Mouse (Mus musculus) forebrain, postnatal 0 days (tissue): Measurements from ENCODE around the gene Pitpnc1. TPM values are rescaled to one million over a fixed set of nuclear protein-coding genes. Genes with fewer than 3 reads are reported as not detected.

Experiments used
- ATAC-seq: fragments of 200-750 bp; cut with Nextera tagmentation; 2 replicates; pipeline ENCODE4 v1.8.0; 2017; ENCODE audit warnings: mild to moderate bottlenecking, moderate library complexity
- DNase-seq: peaks from one replicate; pipeline ENCODE4 v3.0.0-alpha.2; 2015
- H3K27ac ChIP-seq: fragments of 300-500 bp; sonication (generic); 2 replicates; pipeline ENCODE4 v1.5.1; 2014; ENCODE audit warnings: low read depth, mild to moderate bottlenecking, antibody characterized with exemption, low read length, moderate library complexity, mixed read lengths
- H3K27me3 ChIP-seq: fragments of 300-500 bp; sonication (generic); 2 replicates; pipeline ENCODE4 v1.6.1; 2014; ENCODE audit warnings: mild to moderate bottlenecking, low read length, mixed read lengths; ENCODE audit not compliant: insufficient read depth
- H3K36me3 ChIP-seq: fragments of 300-500 bp; sonication (generic); 2 replicates; pipeline ENCODE4 v1.6.1; 2014; ENCODE audit warnings: mild to moderate bottlenecking, moderate library complexity; ENCODE audit not compliant: insufficient read depth
- H3K4me1 ChIP-seq: fragments of 300-500 bp; sonication (generic); 2 replicates; pipeline ENCODE4 v1.6.1; 2014; ENCODE audit warnings: antibody characterized with exemption; ENCODE audit not compliant: insufficient read depth
- H3K4me2 ChIP-seq: fragments of 300-500 bp; sonication (generic); 2 replicates; pipeline ENCODE4 v1.6.1; 2014; ENCODE audit warnings: low read depth, mild to moderate bottlenecking, moderate library complexity
- H3K4me3 ChIP-seq: fragments of 300-500 bp; sonication (generic); 2 replicates; pipeline ENCODE4 v1.5.1; 2014; ENCODE audit warnings: low read depth, low read length, mixed read lengths
- H3K9ac ChIP-seq: fragments of 300-500 bp; sonication (generic); 2 replicates; pipeline ENCODE4 v1.6.1; 2014; ENCODE audit warnings: mild to moderate bottlenecking
- H3K9me3 ChIP-seq: fragments of 300-500 bp; sonication (generic); 2 replicates; pipeline ENCODE4 v1.6.1; 2016; ENCODE audit warnings: low read length
- CTCF ChIP-seq: sonication (generic); IDR thresholded peaks from 2 replicates; pipeline ENCODE4 v1.5.1; 2016; ENCODE audit warnings: antibody characterized with exemption, control low read depth, low read depth
- WGBS: fragments of 180-500 bp; shearing (Covaris S2); extraction: QIAGEN DNeasy Blood & Tissue Kit; methylation state at CpG from one replicate; pipeline ENCODE4 v1.1.7; 2014; 5-methylcytosine and 5-hydroxymethylcytosine counted together
- polyA plus RNA-seq: library from polyadenylated mRNA; unstranded; fragments of >200 nt; fragmentation: Nextera tagmentation; extraction: Ambion mirVana; gene quantifications from 2 replicates; pipeline ENCODE4 v1.2.1, GENCODE M21; 2015
- total RNA-seq: library from RNA; depleted of rRNA; stranded (reverse); fragments of >200 nt; gene quantifications from 2 replicates; pipeline ENCODE4 v1.2.3, GENCODE M21; 2014

The Pitpnc1 gene
- total and polyA plus RNA-seq, 2 experiments from 2014 or later = 47.6 to 49.1 TPM

- H3K4me2 ChIP-seq = no peak overlapping the region
- DNase-seq = peak; percentile 52
- H3K36me3 ChIP-seq = no peaks in the 10 kb centered on the region
- H3K9ac ChIP-seq = no peak overlapping the region
- 60% methylated on average over 12 of the region's 12 CpGs for WGBS
- ATAC-seq = no peak
- H3K4me1 ChIP-seq = peaks cover 15% of the 10 kb centered on the region
- H3K9me3 ChIP-seq = no peaks in the 10 kb centered on the region
- H3K4me3 ChIP-seq = no peak overlapping the region
- no peaks in the 10 kb centered on the region for H3K27me3 ChIP-seq
- TF ChIP-seq CTCF = no peak
- H3K27ac ChIP-seq = no peak overlapping the region
Observed at GRCm38 (mm10) chr11:107393828-107394165, 76.7 kb downstream of the Pitpnc1 start.

GRCm38 (mm10) chr11:107393154-107393827 lies 77.2 kb downstream of the Pitpnc1 start:
- Histone ChIP-seq H3K36me3 (no peaks in the 10 kb centered on the region), H3K4me3 (no peak overlapping the region), H3K9me3 (no peaks in the 10 kb centered on the region), H3K9ac (no peak overlapping the region), H3K27ac (no peak overlapping the region), H3K27me3 (no peaks in the 10 kb centered on the region), H3K4me2 (no peak overlapping the region), H3K4me1 (peaks cover 15% of the 10 kb centered on the region)
- TF ChIP-seq CTCF = peak; percentile 40
- 88% methylated on average over 7 of the region's 7 CpGs for WGBS
- DNase-seq = no peak
- ATAC-seq = no peak

GRCm38 (mm10) chr11:107390540-107390939 lies 80.0 kb downstream of the Pitpnc1 start:
- whole genome bisulfite sequencing = 17% methylated on average over 2 of the region's 2 CpGs
- TF ChIP-seq CTCF = no peak
- ATAC-seq (peak; percentile 58), DNase-seq (no peak)
- Histone ChIP-seq H3K4me2 (no peak overlapping the region; the same call in 1 of the 2 replicates), H3K9ac (no peak overlapping the region), H3K4me3 (no peak overlapping the region), H3K27ac (0 out of 2 replicates have a peak overlapping the region, but pooled peaks have one; percentile 29), H3K9me3 (no peaks in the 10 kb centered on the region), H3K4me1 (peaks cover 15% of the 10 kb centered on the region), H3K27me3 (no peaks in the 10 kb centered on the region), H3K36me3 (no peaks in the 10 kb centered on the region)

- Histone ChIP-seq H3K9me3 (no peaks in the 10 kb centered on the region), H3K36me3 (no peaks in the 10 kb centered on the region), H3K9ac (no peak overlapping the region), H3K4me1 (peaks cover 15% of the 10 kb centered on the region), H3K4me3 (no peak overlapping the region), H3K27me3 (no peaks in the 10 kb centered on the region), H3K27ac (0 out of 2 replicates have a peak overlapping the region, but pooled peaks have one; percentile 9), H3K4me2 (no peak overlapping the region; the same call in 1 of the 2 replicates)
- peak; percentile 75 for DNase-seq
- peak; percentile 80 for ATAC-seq
- TF ChIP-seq CTCF = no peak
- whole genome bisulfite sequencing = 21% methylated on average over 10 of the region's 10 CpGs
Observed at GRCm38 (mm10) chr11:107390001-107390400, 80.5 kb downstream of the Pitpnc1 start.

- Histone ChIP-seq H3K9me3 (no peaks in the 10 kb centered on the region), H3K9ac (no peak overlapping the region), H3K4me3 (no peak overlapping the region), H3K27ac (no peak overlapping the region), H3K36me3 (no peaks in the 10 kb centered on the region), H3K4me2 (no peak overlapping the region), H3K27me3 (no peaks in the 10 kb centered on the region), H3K4me1 (peaks cover 15% of the 10 kb centered on the region)
- WGBS = 89% methylated on average over 10 of the region's 10 CpGs
- no peak for TF ChIP-seq CTCF
- DNase-seq = no peak
- no peak for ATAC-seq
Observed at GRCm38 (mm10) chr11:107386481-107386880, 84.0 kb downstream of the Pitpnc1 start.

GRCm38 (mm10) chr11:107385306-107385705 lies 85.2 kb downstream of the Pitpnc1 start:
- no peak for ATAC-seq
- no peaks in the 10 kb centered on the region for H3K36me3 ChIP-seq
- TF ChIP-seq CTCF = peak; percentile 52
- no peaks in the 10 kb centered on the region for H3K27me3 ChIP-seq
- H3K9ac ChIP-seq = no peak overlapping the region
- H3K27ac ChIP-seq = no peak overlapping the region
- H3K9me3 ChIP-seq = no peaks in the 10 kb centered on the region
- WGBS = 55% methylated on average over 4 of the region's 4 CpGs
- H3K4me1 ChIP-seq = peaks cover 14% of the 10 kb centered on the region
- H3K4me2 ChIP-seq = no peak overlapping the region
- DNase-seq = no peak
- H3K4me3 ChIP-seq = no peak overlapping the region

GRCm38 (mm10) chr11:107383985-107384384 lies 86.5 kb downstream of the Pitpnc1 start:
- WGBS = 79% methylated on average over 6 of the region's 6 CpGs
- no peak for TF ChIP-seq CTCF
- Histone ChIP-seq H3K9me3 (no peaks in the 10 kb centered on the region), H3K4me3 (no peak overlapping the region), H3K27ac (no peak overlapping the region), H3K4me1 (peaks cover 1% of the 10 kb centered on the region), H3K4me2 (no peak overlapping the region), H3K36me3 (no peaks in the 10 kb centered on the region), H3K27me3 (no peaks in the 10 kb centered on the region), H3K9ac (no peak overlapping the region)
- DNase-seq (no peak), ATAC-seq (no peak)
